Mouse (Mus musculus): ENCODE measurements around the gene Tpd52l2.
"Not testable (repeated sequence)": the region's sequence is repeated elsewhere in the genome, so short reads cannot be mapped to it uniquely, and the experiment has no call there.

Tpd52l2 gene

GRCm38 (mm10) chr2:181487338-181488277 lies 9.3 kb upstream of the Tpd52l2 start:
- no peak for DNase-seq (ENCODE audit: low read depth, low spot score)

- DNase-seq (ENCODE audit: low read depth, low spot score), result no peak
These were observed 5.3 kb upstream of the Tpd52l2 start for GRCm38 (mm10) chr2:181491432-181492205.

- DNase-seq (ENCODE audit: low read depth, low spot score), result no peak
These were observed 4.7 kb upstream of the Tpd52l2 start for GRCm38 (mm10) chr2:181492206-181492605.

- no peak for DNase-seq (ENCODE audit: low read depth, low spot score)
These were observed 3.6 kb upstream of the Tpd52l2 start, which contains the start of gene Abhd16b for GRCm38 (mm10) chr2:181493156-181493927. TSS of gene Abhd16b (plus strand) at chr2:181493206.

- no peak for DNase-seq (ENCODE audit: low read depth, low spot score)
These were observed 2.5 kb upstream of the Tpd52l2 start for GRCm38 (mm10) chr2:181494266-181494945.

GRCm38 (mm10) chr2:181495845-181496244 lies 1.1 kb upstream of the Tpd52l2 start:
- DNase-seq (ENCODE audit: low read depth, low spot score), result not testable (repeated sequence)

- DNase-seq (ENCODE audit: low read depth, low spot score), result peak; percentile 29
These were observed 661 bp upstream of the Tpd52l2 start for GRCm38 (mm10) chr2:181496281-181496680.

GRCm38 (mm10) chr2:181497548-181497875 lies 570 bp downstream of the Tpd52l2 start:
- no peak for DNase-seq (ENCODE audit: low read depth, low spot score)

GRCm38 (mm10) chr2:181498644-181499043 lies 1.7 kb downstream of the Tpd52l2 start:
- no peak for DNase-seq (ENCODE audit: low read depth, low spot score)

- no peak for DNase-seq (ENCODE audit: low read depth, low spot score)
These were observed 12.2 kb downstream of the Tpd52l2 start for GRCm38 (mm10) chr2:181509191-181509590.

- no peak for DNase-seq (ENCODE audit: low read depth, low spot score)
These were observed 14.3 kb downstream of the Tpd52l2 start for GRCm38 (mm10) chr2:181511231-181511630.

GRCm38 (mm10) chr2:181519201-181519600 lies 22.3 kb downstream of the Tpd52l2 start:
- no peak for DNase-seq (ENCODE audit: low read depth, low spot score)

GRCm38 (mm10) chr2:181520118-181520935 lies 23.4 kb downstream of the Tpd52l2 start, which contains the start of gene Dnajc5:
TSS of gene Dnajc5 (plus strand) at chr2:181520485.
- peak; percentile 97 for DNase-seq (ENCODE audit: low read depth, low spot score)

GRCm38 (mm10) chr2:181520936-181521227 lies 23.9 kb downstream of the Tpd52l2 start:
- DNase-seq (ENCODE audit: low read depth, low spot score), result no peak

- DNase-seq (ENCODE audit: low read depth, low spot score), result no peak
These were observed 24.5 kb downstream of the Tpd52l2 start for GRCm38 (mm10) chr2:181521491-181521890.

GRCm38 (mm10) chr2:181522811-181523210 lies 25.9 kb downstream of the Tpd52l2 start:
- DNase-seq (ENCODE audit: low read depth, low spot score), result no peak

- DNase-seq (ENCODE audit: low read depth, low spot score), result no peak
These were observed 28.6 kb downstream of the Tpd52l2 start for GRCm38 (mm10) chr2:181525526-181525925.

GRCm38 (mm10) chr2:181529076-181529475 lies 32.1 kb downstream of the Tpd52l2 start:
- DNase-seq (ENCODE audit: low read depth, low spot score), result no peak

- DNase-seq (ENCODE audit: low read depth, low spot score), result no peak
These were observed 35.6 kb downstream of the Tpd52l2 start for GRCm38 (mm10) chr2:181532589-181532988.

GRCm38 (mm10) chr2:181536410-181536809 lies 39.5 kb downstream of the Tpd52l2 start:
- no peak for DNase-seq (ENCODE audit: low read depth, low spot score)
